ENCODE assay signal across 8 mouse cellular contexts in the genomic region with DNA sequence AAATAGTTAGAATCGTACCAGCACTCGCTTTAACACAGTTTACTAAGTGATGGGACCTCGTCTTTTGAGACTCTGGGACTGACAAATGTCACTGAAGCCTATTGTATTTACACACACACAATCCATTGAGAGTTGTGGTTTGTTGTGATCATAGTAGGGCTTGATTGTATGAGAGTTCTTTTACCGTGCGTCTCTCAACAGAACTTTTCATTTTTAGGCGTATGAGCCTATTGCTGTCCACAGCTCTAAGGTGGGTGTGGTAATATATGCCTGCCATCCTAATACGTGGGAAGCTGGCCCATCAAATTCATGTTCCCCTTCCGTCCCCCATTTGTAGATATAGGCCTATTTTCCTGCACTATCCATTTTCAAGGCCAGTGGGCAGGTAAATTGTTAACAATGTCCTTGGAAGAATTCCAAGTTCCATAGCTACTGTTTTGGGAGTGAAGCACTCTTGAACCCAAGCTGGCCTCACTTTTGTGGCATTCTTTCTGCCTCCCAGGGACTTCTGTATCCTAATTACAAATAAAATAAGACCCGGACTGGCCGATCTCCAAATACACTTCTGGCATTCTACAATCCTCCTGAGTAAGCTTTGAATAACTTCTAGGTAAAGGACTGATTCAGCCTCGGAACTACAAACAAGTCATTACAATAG. TPM values are rescaled to one million over a fixed set of nuclear protein-coding genes. Genes with fewer than 3 reads are reported as not detected.
DNase-seq lines count a peak whose midpoint lies in the region; ATAC-seq and TF ChIP-seq lines count a peak whose summit lies in the region.

No protein-coding gene starts in this region.

- peak overlapping the region; percentile 98 for H3K27ac ChIP-seq in heart, postnatal 0 days (ENCODE audit: low read depth)
- H3K27ac ChIP-seq in forebrain, embryonic 13.5 days: peak overlapping the region; percentile 51; the same call in 1 of the 2 replicates
- H3K27ac ChIP-seq in midbrain, embryonic 13.5 days: peak overlapping the region; percentile 96

- H3K4me1 ChIP-seq in heart, postnatal 0 days (ENCODE audit: control insufficient read depth, insufficient read depth): peaks cover 26% of the 10 kb centered on the region
- peaks cover 28% of the 10 kb centered on the region for H3K4me1 ChIP-seq in forebrain, embryonic 13.5 days
- H3K4me1 ChIP-seq in midbrain, embryonic 13.5 days (replicated peaks): peaks cover 33% of the 10 kb centered on the region

- H3K4me3 ChIP-seq in heart, postnatal 0 days (ENCODE audit: low read depth, low read length): peak overlapping the region; percentile 75
- H3K4me3 ChIP-seq in forebrain, embryonic 13.5 days: peak overlapping the region; percentile 65
- H3K4me3 ChIP-seq in midbrain, embryonic 13.5 days (replicated peaks): peak overlapping the region; percentile 90

- H3K36me3 ChIP-seq in heart, postnatal 0 days (replicated peaks; ENCODE audit: control insufficient read depth, insufficient read depth, low read length): 0 out of 2 replicates have a peak, but pooled peaks cover 4% of the 10 kb centered on the region
- 0 out of 2 replicates have a peak, but pooled peaks cover 4% of the 10 kb centered on the region for H3K36me3 ChIP-seq in forebrain, embryonic 13.5 days (ENCODE audit: poor library complexity, severe bottlenecking)
- 0 out of 2 replicates have a peak, but pooled peaks cover 5% of the 10 kb centered on the region for H3K36me3 ChIP-seq in midbrain, embryonic 13.5 days

- DNase-seq in heart, postnatal 0 days (ENCODE audit: low spot score): no peak
- DNase-seq in heart, postnatal 4 days: no peak
- peak; percentile 49 to 80 for DNase-seq in kidney, postnatal 36 days
- no peak for DNase-seq in gastrocnemius, adult 8-10 months (ENCODE audit: low spot score in 2 of 2)
- DNase-seq in right cerebral cortex, adult 18-20 months: no peak
- no peak for DNase-seq in urinary bladder, postnatal 25 days (ENCODE audit: low spot score)

- H3K27me3 ChIP-seq in heart, postnatal 0 days (ENCODE audit: control insufficient read depth, insufficient read depth, low read length): no peaks in the 10 kb centered on the region
- H3K27me3 ChIP-seq in forebrain, embryonic 13.5 days: no peaks in the 10 kb centered on the region
- no peaks in the 10 kb centered on the region for H3K27me3 ChIP-seq in midbrain, embryonic 13.5 days

- 52% methylated on average over 11 of the region's 11 CpGs for WGBS in heart, postnatal 0 days
- WGBS in forebrain, embryonic 13.5 days: 52% methylated on average over 11 of the region's 11 CpGs
- WGBS in midbrain, embryonic 13.5 days: 60% methylated on average over 11 of the region's 11 CpGs

- 0 out of 2 replicates have a peak overlapping the region, but pooled peaks have one; percentile 91 for H3K9ac ChIP-seq in heart, postnatal 0 days (replicated peaks; ENCODE audit: low read depth, low read length)
- H3K9ac ChIP-seq in forebrain, embryonic 13.5 days: peak overlapping the region; percentile 93
- peak overlapping the region; percentile 45 for H3K9ac ChIP-seq in midbrain, embryonic 13.5 days (replicated peaks)

- H3K9me3 ChIP-seq in heart, postnatal 0 days (replicated peaks; ENCODE audit: control insufficient read depth, low read length): no peaks in the 10 kb centered on the region
- no peaks in the 10 kb centered on the region for H3K9me3 ChIP-seq in forebrain, embryonic 13.5 days (replicated peaks)
- H3K9me3 ChIP-seq in midbrain, embryonic 13.5 days: no peaks in the 10 kb centered on the region

- peak overlapping the region; percentile 78 for H3K4me2 ChIP-seq in heart, postnatal 0 days (ENCODE audit: low read depth, low read length)
- H3K4me2 ChIP-seq in forebrain, embryonic 13.5 days: peak overlapping the region; percentile 98
- peak overlapping the region; percentile 99 for H3K4me2 ChIP-seq in midbrain, embryonic 13.5 days (replicated peaks)

- TF ChIP-seq EP300 in heart, postnatal 0 days (IDR thresholded peaks at IDR 0.05; ENCODE audit: low read depth): no peak

- TF ChIP-seq CTCF in heart, postnatal 0 days (IDR thresholded peaks at IDR 0.05; ENCODE audit: low read depth): no peak

- no peak for ATAC-seq in heart, postnatal 0 days (ENCODE audit: insufficient read depth, low read depth)
- no peak for ATAC-seq in forebrain, embryonic 13.5 days
- ATAC-seq in midbrain, embryonic 13.5 days: no peak

RNA-seq across cellular contexts. Expression of gene Ints3, which starts 0.8 kb away (rescaled TPM):
- 26.1 and 26.6 TPM in 2 replicates for total RNA-seq in heart, postnatal 0 days (2014; rRNA removed; ENCODE audit: low replicate concordance)
- polyA plus RNA-seq in heart, postnatal 0 days (2015; fragmentation: Nextera tagmentation; extraction: Ambion mirVana): 7.8 and 8.3 TPM in 2 replicates
- total RNA-seq in heart, postnatal 4 days (2021): 10 to 100 TPM; 24.1 to 28.6 TPM
- 27.8 and 29.3 TPM in 2 replicates for polyA plus RNA-seq in forebrain, embryonic 13.5 days (2015; fragmentation: Nextera tagmentation; extraction: Ambion mirVana)
- polyA plus RNA-seq in midbrain, embryonic 13.5 days (2015; fragmentation: Nextera tagmentation; extraction: Ambion mirVana): 29.1 and 32.6 TPM in 2 replicates
- 10 to 100 TPM; 14.0 to 16.8 (median 14.8) TPM for total RNA-seq in gastrocnemius, adult 8-10 months (2022)

RNA-seq across cellular contexts. Expression of gene Npr1, which starts 31.5 kb away (rescaled TPM):
- total RNA-seq in heart, postnatal 0 days (2014; rRNA removed; ENCODE audit: low replicate concordance): 26.4 and 30.9 TPM in 2 replicates
- polyA plus RNA-seq in heart, postnatal 0 days (2015; fragmentation: Nextera tagmentation; extraction: Ambion mirVana): 10.2 and 11.2 TPM in 2 replicates
- total RNA-seq in heart, postnatal 4 days (2021): 10 to 100 TPM; 30.4 to 33.0 TPM
- 2.3 and 2.8 TPM in 2 replicates for polyA plus RNA-seq in forebrain, embryonic 13.5 days (2015; fragmentation: Nextera tagmentation; extraction: Ambion mirVana)
- 1.8 and 2.4 TPM in 2 replicates for polyA plus RNA-seq in midbrain, embryonic 13.5 days (2015; fragmentation: Nextera tagmentation; extraction: Ambion mirVana)
- total RNA-seq in gastrocnemius, adult 8-10 months (2022): 1 to 10 TPM; 3.8 to 6.9 (median 6.1) TPM

RNA-seq across cellular contexts. Expression of gene Ilf2, which starts 41.7 kb away (rescaled TPM):
- 46.8 and 53.5 TPM in 2 replicates for total RNA-seq in heart, postnatal 0 days (2014; rRNA removed; ENCODE audit: low replicate concordance)
- polyA plus RNA-seq in heart, postnatal 0 days (2015; fragmentation: Nextera tagmentation; extraction: Ambion mirVana): 60.2 and 60.8 TPM in 2 replicates
- total RNA-seq in heart, postnatal 4 days (2021): 10 to 100 TPM; 69.0 to 74.2 TPM
- polyA plus RNA-seq in forebrain, embryonic 13.5 days (2015; fragmentation: Nextera tagmentation; extraction: Ambion mirVana): 367 and 388 TPM in 2 replicates
- polyA plus RNA-seq in midbrain, embryonic 13.5 days (2015; fragmentation: Nextera tagmentation; extraction: Ambion mirVana): 343 and 361 TPM in 2 replicates
- 10 to 100 TPM; 24.4 to 33.4 (median 26.9) TPM for total RNA-seq in gastrocnemius, adult 8-10 months (2022)

RNA-seq across cellular contexts. Expression of gene Slc27a3, which starts 44.5 kb away (rescaled TPM):
- total RNA-seq in heart, postnatal 0 days (2014; rRNA removed; ENCODE audit: low replicate concordance): 3.3 and 6.2 TPM in 2 replicates
- 2.3 and 2.4 TPM in 2 replicates for polyA plus RNA-seq in heart, postnatal 0 days (2015; fragmentation: Nextera tagmentation; extraction: Ambion mirVana)
- 1 to 10 TPM; 3.4 to 3.9 TPM for total RNA-seq in heart, postnatal 4 days (2021)
- polyA plus RNA-seq in forebrain, embryonic 13.5 days (2015; fragmentation: Nextera tagmentation; extraction: Ambion mirVana): 11.2 and 12.4 TPM in 2 replicates
- 20.2 and 21.8 TPM in 2 replicates for polyA plus RNA-seq in midbrain, embryonic 13.5 days (2015; fragmentation: Nextera tagmentation; extraction: Ambion mirVana)
- total RNA-seq in gastrocnemius, adult 8-10 months (2022): 1 to 10 TPM in 2 of 4 experiments, under 1 TPM in 2; 0.65 to 1.1 (median 0.96) TPM

RNA-seq across cellular contexts. Expression of gene Snapin, which starts 56.6 kb away (rescaled TPM):
- 44.3 and 59.2 TPM in 2 replicates for total RNA-seq in heart, postnatal 0 days (2014; rRNA removed; ENCODE audit: low replicate concordance)
- 85.5 and 90.5 TPM in 2 replicates for polyA plus RNA-seq in heart, postnatal 0 days (2015; fragmentation: Nextera tagmentation; extraction: Ambion mirVana)
- 10 to 100 TPM; 50.0 to 58.0 TPM for total RNA-seq in heart, postnatal 4 days (2021)
- polyA plus RNA-seq in forebrain, embryonic 13.5 days (2015; fragmentation: Nextera tagmentation; extraction: Ambion mirVana): 73.5 and 76.5 TPM in 2 replicates
- 87.9 and 89.1 TPM in 2 replicates for polyA plus RNA-seq in midbrain, embryonic 13.5 days (2015; fragmentation: Nextera tagmentation; extraction: Ambion mirVana)
- 10 to 100 TPM; 77.7 to 93.9 (median 78.5) TPM for total RNA-seq in gastrocnemius, adult 8-10 months (2022)

Comparison
In these comparisons a context has a peak if more than half of its experiments do, and no peak if none do; other contexts are left out.
1. DNase-seq: peak in kidney, postnatal 36 days (2 of 2); none in heart, postnatal 0 days (single experiment), heart, postnatal 4 days (single experiment), gastrocnemius, adult 8-10 months (0 of 2), right cerebral cortex, adult 18-20 months (single experiment) and urinary bladder, postnatal 25 days (single experiment).
2. Peak in every context shown above with its lines, with median percentiles within 50 percentile points of each other: H3K27ac ChIP-seq, H3K4me2 ChIP-seq, H3K4me3 ChIP-seq and H3K9ac ChIP-seq.